20 mouse cellular contexts compared by ENCODE assay signal in genomic region chr4:33850249-33850648, GRCm38 (mm10).
DNase-seq lines count a peak whose midpoint lies in the region; ATAC-seq lines count a peak whose summit lies in the region.
"Had no signal": no experiment of that assay in that cellular context is flagged by ENCODE, and none has a peak within 500 bp of the region (broad histone marks: within the 10 kb centered on the region; RNA-seq: fewer than 3 reads in every experiment).

No protein-coding gene starts in this region.

- no peak for ATAC-seq in hindbrain, embryonic 13.5 days (ENCODE audit: low FRiP score)
- peak; percentile 24; the same call in 1 of the 2 replicates for ATAC-seq in hindbrain, embryonic 16.5 days
- ATAC-seq in hindbrain, embryonic 14.5 days (ENCODE audit: low FRiP score): no peak
- peak; percentile 65; the same call in 1 of the 2 replicates for ATAC-seq in neural tube, embryonic 14.5 days (ENCODE audit: low read depth)
- peak; percentile 69 for ATAC-seq in neural tube, embryonic 15.5 days (ENCODE audit: low FRiP score)
- ATAC-seq: forebrain, embryonic 13.5 days; forebrain, embryonic 15.5 days had no signal

- WGBS in hindbrain, embryonic 13.5 days: 48% methylated on average over 7 of the region's 7 CpGs
- 85% methylated on average over 7 of the region's 7 CpGs for WGBS in hindbrain, embryonic 10.5 days
- 51% methylated on average over 7 of the region's 7 CpGs for WGBS in hindbrain, embryonic 16.5 days
- 46% methylated on average over 7 of the region's 7 CpGs for WGBS in hindbrain, embryonic 14.5 days
- 33% methylated on average over 7 of the region's 7 CpGs for WGBS in neural tube, embryonic 14.5 days
- 29% methylated on average over 7 of the region's 7 CpGs for WGBS in neural tube, embryonic 15.5 days
- WGBS in embryonic facial prominence, embryonic 10.5 days: 90% methylated on average over 7 of the region's 7 CpGs

- no peak overlapping the region for H3K9ac ChIP-seq in hindbrain, embryonic 13.5 days
- H3K9ac ChIP-seq in hindbrain, embryonic 16.5 days (ENCODE audit: low read depth, low read length): no peak overlapping the region
- H3K9ac ChIP-seq in hindbrain, embryonic 14.5 days: no peak overlapping the region
- no peak overlapping the region for H3K9ac ChIP-seq in neural tube, embryonic 14.5 days (replicated peaks; ENCODE audit: low read depth, low read length)
- no peak overlapping the region for H3K9ac ChIP-seq in neural tube, embryonic 15.5 days (replicated peaks)
- H3K9ac ChIP-seq: embryonic facial prominence, embryonic 12.5 days; forebrain, embryonic 13.5 days; forebrain, embryonic 15.5 days had no signal

- H3K4me2 ChIP-seq in hindbrain, embryonic 13.5 days: no peak overlapping the region
- no peak overlapping the region for H3K4me2 ChIP-seq in hindbrain, embryonic 16.5 days (ENCODE audit: low read length)
- no peak overlapping the region for H3K4me2 ChIP-seq in hindbrain, embryonic 14.5 days (replicated peaks)
- H3K4me2 ChIP-seq in neural tube, embryonic 14.5 days (ENCODE audit: low read depth, low read length): no peak overlapping the region
- no peak overlapping the region for H3K4me2 ChIP-seq in neural tube, embryonic 15.5 days
- H3K4me2 ChIP-seq: embryonic facial prominence, embryonic 12.5 days; forebrain, embryonic 13.5 days; forebrain, embryonic 15.5 days had no signal

- H3K27ac ChIP-seq in hindbrain, embryonic 13.5 days: peak overlapping the region; percentile 66
- no peak overlapping the region for H3K27ac ChIP-seq in hindbrain, embryonic 10.5 days
- H3K27ac ChIP-seq in hindbrain, embryonic 16.5 days (ENCODE audit: low read depth, low read length): no peak overlapping the region
- no peak overlapping the region for H3K27ac ChIP-seq in hindbrain, embryonic 14.5 days
- no peak overlapping the region for H3K27ac ChIP-seq in neural tube, embryonic 14.5 days (ENCODE audit: low read depth, low read length)
- H3K27ac ChIP-seq in neural tube, embryonic 15.5 days (replicated peaks): no peak overlapping the region
- H3K27ac ChIP-seq in embryonic facial prominence, embryonic 10.5 days (replicated peaks): no peak overlapping the region
- H3K27ac ChIP-seq: embryonic facial prominence, embryonic 12.5 days; forebrain, embryonic 13.5 days; forebrain, embryonic 15.5 days had no signal

- H3K36me3 ChIP-seq in hindbrain, embryonic 13.5 days: no peaks in the 10 kb centered on the region
- no peaks in the 10 kb centered on the region for H3K36me3 ChIP-seq in hindbrain, embryonic 10.5 days
- no peaks in the 10 kb centered on the region for H3K36me3 ChIP-seq in hindbrain, embryonic 16.5 days (ENCODE audit: control insufficient read depth, insufficient read depth, low read length)
- no peaks in the 10 kb centered on the region for H3K36me3 ChIP-seq in hindbrain, embryonic 14.5 days (replicated peaks; ENCODE audit: control insufficient read depth, insufficient read depth)
- no peaks in the 10 kb centered on the region for H3K36me3 ChIP-seq in neural tube, embryonic 14.5 days (ENCODE audit: control insufficient read depth, insufficient read depth, low read length)
- H3K36me3 ChIP-seq in neural tube, embryonic 15.5 days: no peaks in the 10 kb centered on the region
- no peaks in the 10 kb centered on the region for H3K36me3 ChIP-seq in embryonic facial prominence, embryonic 10.5 days (replicated peaks)
- H3K36me3 ChIP-seq: embryonic facial prominence, embryonic 12.5 days; forebrain, embryonic 15.5 days had no signal

- no peaks in the 10 kb centered on the region for H3K9me3 ChIP-seq in hindbrain, embryonic 13.5 days
- H3K9me3 ChIP-seq in hindbrain, embryonic 10.5 days: no peaks in the 10 kb centered on the region
- no peaks in the 10 kb centered on the region for H3K9me3 ChIP-seq in hindbrain, embryonic 16.5 days (ENCODE audit: control insufficient read depth, low read length)
- H3K9me3 ChIP-seq in hindbrain, embryonic 14.5 days (ENCODE audit: control insufficient read depth, low read length): no peaks in the 10 kb centered on the region
- no peaks in the 10 kb centered on the region for H3K9me3 ChIP-seq in neural tube, embryonic 14.5 days (ENCODE audit: control insufficient read depth, low read length)
- H3K9me3 ChIP-seq in neural tube, embryonic 15.5 days (replicated peaks): no peaks in the 10 kb centered on the region
- no peaks in the 10 kb centered on the region for H3K9me3 ChIP-seq in embryonic facial prominence, embryonic 10.5 days
- H3K9me3 ChIP-seq: embryonic facial prominence, embryonic 12.5 days; forebrain, embryonic 13.5 days; forebrain, embryonic 15.5 days had no signal

- no peak overlapping the region for H3K4me3 ChIP-seq in hindbrain, embryonic 13.5 days
- no peak overlapping the region for H3K4me3 ChIP-seq in hindbrain, embryonic 10.5 days
- H3K4me3 ChIP-seq in hindbrain, embryonic 16.5 days (ENCODE audit: low read length): no peak overlapping the region
- H3K4me3 ChIP-seq in hindbrain, embryonic 14.5 days (replicated peaks; ENCODE audit: low read length): no peak overlapping the region
- no peak overlapping the region for H3K4me3 ChIP-seq in neural tube, embryonic 14.5 days (ENCODE audit: low read depth, low read length)
- H3K4me3 ChIP-seq in neural tube, embryonic 15.5 days (replicated peaks): no peak overlapping the region
- no peak overlapping the region for H3K4me3 ChIP-seq in embryonic facial prominence, embryonic 10.5 days
- H3K4me3 ChIP-seq: embryonic facial prominence, embryonic 12.5 days; forebrain, embryonic 13.5 days; forebrain, embryonic 15.5 days had no signal

- H3K4me1 ChIP-seq in hindbrain, embryonic 13.5 days (replicated peaks): peaks cover 10% of the 10 kb centered on the region
- peaks cover 11% of the 10 kb centered on the region for H3K4me1 ChIP-seq in hindbrain, embryonic 10.5 days (replicated peaks)
- peaks cover 2% of the 10 kb centered on the region; the same call in 1 of the 2 replicates for H3K4me1 ChIP-seq in hindbrain, embryonic 16.5 days (ENCODE audit: control insufficient read depth, insufficient read depth, low read depth, low read length)
- peaks cover 14% of the 10 kb centered on the region; the same call in 1 of the 2 replicates for H3K4me1 ChIP-seq in hindbrain, embryonic 14.5 days (replicated peaks; ENCODE audit: control insufficient read depth, insufficient read depth, low read length)
- 0 out of 2 replicates have a peak, but pooled peaks cover 7% of the 10 kb centered on the region for H3K4me1 ChIP-seq in neural tube, embryonic 14.5 days (ENCODE audit: control insufficient read depth, insufficient read depth, low read length)
- H3K4me1 ChIP-seq in neural tube, embryonic 15.5 days: peaks cover 14% of the 10 kb centered on the region
- peaks cover 7% of the 10 kb centered on the region; the same call in 1 of the 2 replicates for H3K4me1 ChIP-seq in embryonic facial prominence, embryonic 10.5 days

- DNase-seq in hindbrain, embryonic 10.5 days (ENCODE audit: low spot score): no peak
- no peak for DNase-seq in hindbrain, embryonic 14.5 days (ENCODE audit: low spot score)
- no peak for DNase-seq in embryonic facial prominence, embryonic 10.5 days (ENCODE audit: low spot score)
- DNase-seq: adrenal gland, adult 2 months; adrenal gland, postnatal 10 days; adrenal gland, postnatal 25 days; cerebellum, adult 11 months; cerebellum, adult 18-20 months; cerebellum, adult 8-10 months; cerebellum, adult 9-11 months; cerebellum, postnatal 14 days; cerebellum, postnatal 36 days; embryo, embryonic 11 days had no signal

- no peaks in the 10 kb centered on the region for H3K27me3 ChIP-seq in hindbrain, embryonic 13.5 days
- no peaks in the 10 kb centered on the region for H3K27me3 ChIP-seq in hindbrain, embryonic 10.5 days (ENCODE audit: insufficient read depth, poor library complexity, severe bottlenecking)
- H3K27me3 ChIP-seq in hindbrain, embryonic 16.5 days (replicated peaks; ENCODE audit: control insufficient read depth, insufficient read depth, low read length): no peaks in the 10 kb centered on the region
- no peaks in the 10 kb centered on the region for H3K27me3 ChIP-seq in hindbrain, embryonic 14.5 days (ENCODE audit: control insufficient read depth, insufficient read depth, low read length)
- no peaks in the 10 kb centered on the region for H3K27me3 ChIP-seq in neural tube, embryonic 14.5 days (ENCODE audit: control insufficient read depth, insufficient read depth, low read length)
- H3K27me3 ChIP-seq in neural tube, embryonic 15.5 days (replicated peaks): no peaks in the 10 kb centered on the region
- H3K27me3 ChIP-seq in embryonic facial prominence, embryonic 10.5 days (replicated peaks; ENCODE audit: low read depth, poor library complexity, severe bottlenecking): no peaks in the 10 kb centered on the region
- H3K27me3 ChIP-seq: embryonic facial prominence, embryonic 12.5 days; forebrain, embryonic 13.5 days; forebrain, embryonic 15.5 days had no signal

Comparison
In these comparisons a context has a peak if more than half of its experiments do, and no peak if none do; other contexts are left out.
1. ATAC-seq: peak in hindbrain, embryonic 16.5 days (single experiment), neural tube, embryonic 14.5 days (single experiment) and neural tube, embryonic 15.5 days (single experiment); none in hindbrain, embryonic 13.5 days (single experiment) and hindbrain, embryonic 14.5 days (single experiment).